24 mouse cellular contexts compared by ENCODE assay signal in genomic region chr5:115032620-115033019, GRCm38 (mm10). TPM values are rescaled to one million over a fixed set of nuclear protein-coding genes. Genes with fewer than 3 reads are reported as not detected.
DNase-seq lines count a peak whose midpoint lies in the region; ATAC-seq and TF ChIP-seq lines count a peak whose summit lies in the region.
"Had no signal": no experiment of that assay in that cellular context is flagged by ENCODE, and none has a peak within 500 bp of the region (broad histone marks: within the 10 kb centered on the region; RNA-seq: fewer than 3 reads in every experiment).

No protein-coding gene starts in this region.

- H3K36me3 ChIP-seq in liver, adult 2 months (ENCODE audit: control insufficient read depth, insufficient read depth, low read length): no peaks in the 10 kb centered on the region
- no peaks in the 10 kb centered on the region for H3K36me3 ChIP-seq in liver, postnatal 0 days (replicated peaks; ENCODE audit: insufficient read depth, low read length)
- H3K36me3 ChIP-seq in intestine, embryonic 16.5 days (ENCODE audit: control insufficient read depth, insufficient read depth, low read length): no peaks in the 10 kb centered on the region
- H3K36me3 ChIP-seq in small intestine, adult 2 months (ENCODE audit: control insufficient read depth, insufficient read depth, low read length): no peaks in the 10 kb centered on the region
- 0 out of 2 replicates have a peak, but pooled peaks cover 11% of the 10 kb centered on the region for H3K36me3 ChIP-seq in hindbrain, embryonic 10.5 days
- H3K36me3 ChIP-seq: heart, embryonic 10.5 days; hindbrain, embryonic 13.5 days had no signal

- no peaks in the 10 kb centered on the region for H3K27me3 ChIP-seq in liver, adult 2 months (ENCODE audit: control insufficient read depth, insufficient read depth, low read length)
- no peaks in the 10 kb centered on the region for H3K27me3 ChIP-seq in liver, postnatal 0 days (ENCODE audit: insufficient read depth, low read length)
- H3K27me3 ChIP-seq in intestine, embryonic 16.5 days (replicated peaks; ENCODE audit: control insufficient read depth, insufficient read depth, low read length): no peaks in the 10 kb centered on the region
- H3K27me3 ChIP-seq in small intestine, adult 2 months (ENCODE audit: control insufficient read depth, insufficient read depth, low read length): no peaks in the 10 kb centered on the region
- H3K27me3 ChIP-seq in hindbrain, embryonic 10.5 days (ENCODE audit: insufficient read depth, poor library complexity, severe bottlenecking): no peaks in the 10 kb centered on the region
- H3K27me3 ChIP-seq: forebrain, embryonic 13.5 days; hindbrain, embryonic 13.5 days had no signal

- no peak for TF ChIP-seq EP300 in liver, postnatal 0 days (IDR thresholded peaks at IDR 0.05; ENCODE audit: low read depth)

- no peak overlapping the region for H3K4me3 ChIP-seq in liver, adult 2 months (ENCODE audit: insufficient read depth, low read depth, low read length)
- no peak overlapping the region for H3K4me3 ChIP-seq in liver, postnatal 0 days (ENCODE audit: low read depth, low read length)
- no peak overlapping the region for H3K4me3 ChIP-seq in intestine, embryonic 16.5 days (ENCODE audit: low read length)
- H3K4me3 ChIP-seq in small intestine, adult 2 months (ENCODE audit: low read depth, low read length): peak overlapping the region; percentile 26; the same call in 1 of the 2 replicates
- no peak overlapping the region for H3K4me3 ChIP-seq in hindbrain, embryonic 10.5 days
- H3K4me3 ChIP-seq: forebrain, embryonic 13.5 days; heart, embryonic 10.5 days; hindbrain, embryonic 13.5 days had no signal

- no peak overlapping the region for H3K4me2 ChIP-seq in liver, postnatal 0 days (ENCODE audit: low read depth, low read length)
- no peak overlapping the region for H3K4me2 ChIP-seq in intestine, embryonic 16.5 days (ENCODE audit: low read depth, low read length)
- H3K4me2 ChIP-seq: forebrain, embryonic 13.5 days; hindbrain, embryonic 13.5 days; liver, embryonic 11.5 days had no signal

- no peak for TF ChIP-seq CTCF in liver, adult 2 months (IDR thresholded peaks at IDR 0.05; ENCODE audit: low read depth, low read length)
- TF ChIP-seq CTCF in liver, postnatal 0 days (IDR thresholded peaks at IDR 0.05; ENCODE audit: low read depth): no peak
- TF ChIP-seq CTCF in small intestine, adult 2 months (IDR thresholded peaks at IDR 0.05; ENCODE audit: extremely low read depth, insufficient read length, insufficient replicate concordance, low read depth, low read length): no peak

- peaks cover 15% of the 10 kb centered on the region for H3K4me1 ChIP-seq in liver, adult 2 months (ENCODE audit: control insufficient read depth, insufficient read depth, low read length)
- H3K4me1 ChIP-seq in liver, postnatal 0 days (ENCODE audit: insufficient read depth): peaks cover 43% of the 10 kb centered on the region
- H3K4me1 ChIP-seq in intestine, embryonic 16.5 days (ENCODE audit: control insufficient read depth, insufficient read depth, low read length): peaks cover 31% of the 10 kb centered on the region
- H3K4me1 ChIP-seq in small intestine, adult 2 months (ENCODE audit: control insufficient read depth, insufficient read depth, insufficient read length, low read length): peaks cover 37% of the 10 kb centered on the region
- peaks cover 5% of the 10 kb centered on the region; the same call in 1 of the 2 replicates for H3K4me1 ChIP-seq in hindbrain, embryonic 10.5 days (replicated peaks)

- no peak for ATAC-seq in liver, postnatal 0 days
- peak; percentile 91 for ATAC-seq in intestine, embryonic 16.5 days
- ATAC-seq: forebrain, embryonic 13.5 days; lung, postnatal 0 days; midbrain, embryonic 16.5 days had no signal

- no peak for TF ChIP-seq POLR2A in liver, adult 2 months (IDR thresholded peaks at IDR 0.05; ENCODE audit: extremely low read depth, insufficient read depth, low read length)
- no peak for TF ChIP-seq POLR2A in small intestine, adult 2 months (IDR thresholded peaks at IDR 0.05; ENCODE audit: low read depth, low read length)

- no peak overlapping the region for H3K9ac ChIP-seq in liver, adult 2 months (ENCODE audit: low read depth, low read length)
- no peak overlapping the region for H3K9ac ChIP-seq in liver, postnatal 0 days (replicated peaks)
- no peak overlapping the region for H3K9ac ChIP-seq in intestine, embryonic 16.5 days (ENCODE audit: low read depth, low read length)
- H3K9ac ChIP-seq: forebrain, embryonic 13.5 days; hindbrain, embryonic 13.5 days had no signal

- H3K79me2 ChIP-seq in liver, adult 2 months (ENCODE audit: control insufficient read depth, insufficient read depth, low read length): peaks cover 57% of the 10 kb centered on the region

- H3K9me3 ChIP-seq in liver, postnatal 0 days (ENCODE audit: low read length): 0 out of 2 replicates have a peak, but pooled peaks cover 2% of the 10 kb centered on the region
- H3K9me3 ChIP-seq in intestine, embryonic 16.5 days (ENCODE audit: control insufficient read depth, low read length): no peaks in the 10 kb centered on the region
- no peaks in the 10 kb centered on the region for H3K9me3 ChIP-seq in hindbrain, embryonic 10.5 days
- H3K9me3 ChIP-seq: forebrain, embryonic 13.5 days; heart, embryonic 10.5 days; hindbrain, embryonic 13.5 days had no signal

- 55% methylated on average over 2 of the region's 2 CpGs for WGBS in liver, adult 2 months
- 75% methylated on average over 2 of the region's 2 CpGs for WGBS in liver, postnatal 0 days (ENCODE audit: insufficient replicate concordance)
- 73% methylated on average over 2 of the region's 2 CpGs for WGBS in intestine, embryonic 16.5 days
- 41% methylated on average over 2 of the region's 2 CpGs for WGBS in small intestine, adult 2 months
- 99% methylated on average over 2 of the region's 2 CpGs for WGBS in hindbrain, embryonic 10.5 days

- peak; percentile 26 for DNase-seq in kidney, adult 11 months
- no peak for DNase-seq in kidney, adult 18-20 months
- DNase-seq in liver, adult 2 months (ENCODE audit: extremely low read depth, low read depth, low spot score): peak; percentile 56
- no peak for DNase-seq in liver, postnatal 0 days
- DNase-seq in left cerebral cortex, adult 11 months (ENCODE audit: low spot score): no peak
- no peak for DNase-seq in hindbrain, embryonic 10.5 days (ENCODE audit: low spot score)
- DNase-seq: adrenal gland, postnatal 10 days; cerebellum, adult 8-10 months; cerebellum, postnatal 25 days; gastrocnemius, postnatal 14 days; heart, postnatal 36 days; lung, adult 18-20 months; lung, postnatal 4 days; thymus, adult 2 months; thymus, postnatal 4 days had no signal

- H3K27ac ChIP-seq in liver, adult 2 months (replicated peaks; ENCODE audit: insufficient read depth, low read depth, low read length): no peak overlapping the region
- no peak overlapping the region for H3K27ac ChIP-seq in liver, postnatal 0 days (ENCODE audit: low read depth)
- no peak overlapping the region for H3K27ac ChIP-seq in intestine, embryonic 16.5 days (ENCODE audit: low read length)
- peak overlapping the region; percentile 95 for H3K27ac ChIP-seq in small intestine, adult 2 months (ENCODE audit: insufficient read depth, low read depth, low read length)
- H3K27ac ChIP-seq in hindbrain, embryonic 10.5 days: no peak overlapping the region
- H3K27ac ChIP-seq: forebrain, embryonic 13.5 days; heart, embryonic 10.5 days; hindbrain, embryonic 13.5 days; kidney, postnatal 0 days had no signal

RNA-seq across cellular contexts. Expression of gene Sppl3, which starts 21.7 kb away (rescaled TPM):
- total RNA-seq in liver, adult 2 months (2014; rRNA removed): 8.7 and 13.1 TPM in 2 replicates
- 23.7 and 24.0 TPM in 2 replicates for polyA plus RNA-seq in liver, adult 2 months (2012; rRNA removed)
- 9.2 and 11.5 TPM in 2 replicates for polyA plus RNA-seq in liver, postnatal 0 days (2015; fragmentation: Nextera tagmentation; extraction: Ambion mirVana)
- polyA plus RNA-seq in intestine, embryonic 16.5 days (2015; fragmentation: Nextera tagmentation; extraction: Ambion mirVana): 8.1 and 8.6 TPM in 2 replicates
- 36.9 and 101 TPM in 2 replicates for polyA plus RNA-seq in small intestine, adult 2 months (2012; rRNA removed)
- polyA plus RNA-seq in hindbrain, embryonic 10.5 days (2016; fragmentation: Nextera tagmentation; extraction: Ambion mirVana): 11.2 TPM in 2 replicates

Comparison
In these comparisons a context has a peak if more than half of its experiments do, and no peak if none do; other contexts are left out.
1. DNase-seq: peak in kidney, adult 11 months (single experiment) and liver, adult 2 months (single experiment); none in kidney, adult 18-20 months (single experiment), liver, postnatal 0 days (single experiment), left cerebral cortex, adult 11 months (single experiment) and hindbrain, embryonic 10.5 days (single experiment).